Mouse (Mus musculus) MEL (cell line): Measurements from ENCODE around the gene Rnf10. TPM values are rescaled to one million over a fixed set of nuclear protein-coding genes. Genes with fewer than 3 reads are reported as not detected.

Source experiments
- DNase-seq: peaks from one replicate; pipeline ENCODE4 v3.0.0; 2011; ENCODE audit warnings: low read depth, low spot score
- H3K27ac ChIP-seq: 2 replicates; pipeline ENCODE4 v1.5.1; 2012; ENCODE audit warnings: low read depth, mild to moderate bottlenecking, control low read depth, low read length, moderate library complexity; ENCODE audit not compliant: control insufficient read depth
- H3K27me3 ChIP-seq, 2 experiments: fragments of 150-350 bp in 1 of 2; sonication (generic) in 1 of 2; 2 replicates each; pipeline ENCODE4 v1.6.1; 2012; ENCODE audit warnings: low read length in 2 of 2, mild to moderate bottlenecking in 2 of 2, improper control_type of control experiment in 1 of 2, moderate library complexity in 1 of 2; ENCODE audit not compliant: insufficient read depth in 2 of 2, control insufficient read depth in 1 of 2
- H3K36me3 ChIP-seq, 2 experiments: 2 replicates each; pipeline ENCODE4 v1.6.1; 2012 to 2014; ENCODE audit warnings: low read length in 2 of 2, improper control_type of control experiment in 1 of 2, inconsistent platforms in 1 of 2, mild to moderate bottlenecking in 1 of 2; ENCODE audit not compliant: insufficient read depth in 2 of 2, control insufficient read depth in 1 of 2
- H3K4me1 ChIP-seq, 2 experiments: fragments of 150-350 bp in 1 of 2; sonication (generic) in 1 of 2; 2 replicates each; pipeline ENCODE4 v1.6.1; 2012; ENCODE audit warnings: low read length in 2 of 2, improper control_type of control experiment in 1 of 2, mild to moderate bottlenecking in 1 of 2; ENCODE audit not compliant: insufficient read depth in 2 of 2, control insufficient read depth in 1 of 2
- H3K4me3 ChIP-seq, 2 experiments: fragments of 150-350 bp in 1 of 2; sonication (generic) in 1 of 2; 2 replicates each; pipeline ENCODE4 v1.5.1; 2012; ENCODE audit warnings: low read depth in 2 of 2, low read length in 2 of 2, mild to moderate bottlenecking in 2 of 2, moderate library complexity in 2 of 2, control low read depth in 1 of 2, improper control_type of control experiment in 1 of 2; ENCODE audit not compliant: control insufficient read depth in 1 of 2, insufficient read depth in 1 of 2
- H3K79me2 ChIP-seq: 2 replicates; pipeline ENCODE4 v1.6.1; 2012; ENCODE audit warnings: mild to moderate bottlenecking, low read length, moderate library complexity; ENCODE audit not compliant: control insufficient read depth, poor library complexity, insufficient read depth
- H3K9ac ChIP-seq: 2 replicates; pipeline ENCODE4 v1.6.1; 2012; ENCODE audit warnings: low read depth, mild to moderate bottlenecking, control low read depth, low read length, moderate library complexity; ENCODE audit not compliant: control insufficient read depth, poor library complexity, severe bottlenecking
- H3K9me3 ChIP-seq: fragments of 150-350 bp; sonication (generic); replicated peaks from 2 replicates; pipeline ENCODE4 v1.6.1; 2012; ENCODE audit warnings: mild to moderate bottlenecking, low read length, improper control_type of control experiment, moderate library complexity; ENCODE audit not compliant: insufficient read depth
- BHLHE40 ChIP-seq: IDR thresholded peaks from 2 replicates; pipeline ENCODE4 v1.6.1; 2012; ENCODE audit warnings: low read depth, mild to moderate bottlenecking, inconsistent platforms, low read length, improper control_type of control experiment, borderline replicate concordance
- CHD1 ChIP-seq: IDR thresholded peaks from 2 replicates; pipeline ENCODE4 v1.6.1; 2012; ENCODE audit warnings: low read depth, mild to moderate bottlenecking, inconsistent platforms, low read length, improper control_type of control experiment
- CTCF ChIP-seq, 3 experiments: IDR thresholded peaks in 2 of 3; conservative IDR thresholded peaks in 1 of 3; 2 replicates each; pipeline ENCODE4 v1.5.1; 2011 to 2012; ENCODE audit warnings: low read length in 3 of 3, low read depth in 2 of 3, mild to moderate bottlenecking in 2 of 3, improper control_type of control experiment in 1 of 3, inconsistent platforms in 1 of 3, mixed read lengths in 1 of 3, moderate library complexity in 1 of 3; ENCODE audit not compliant: control insufficient read depth in 1 of 3, insufficient read depth in 1 of 3, poor library complexity in 1 of 3, severe bottlenecking in 1 of 3
- E2F4 ChIP-seq: IDR thresholded peaks from 2 replicates; pipeline ENCODE4 v1.6.1; 2011; ENCODE audit warnings: low read depth, low read length, improper control_type of control experiment, borderline replicate concordance
- EP300 ChIP-seq, 2 experiments: IDR thresholded peaks; 2 replicates each; pipeline ENCODE4 v1.6.1; 2011; ENCODE audit warnings: improper control_type of control experiment in 2 of 2, low read length in 2 of 2, low read depth in 1 of 2, mild to moderate bottlenecking in 1 of 2
- GABPA ChIP-seq: IDR thresholded peaks from 2 replicates; pipeline ENCODE4 v1.6.1; 2012; ENCODE audit warnings: low read depth, mild to moderate bottlenecking, inconsistent platforms, low read length, improper control_type of control experiment, moderate library complexity
- HCFC1 ChIP-seq: IDR thresholded peaks from 2 replicates; pipeline ENCODE4 v1.6.1; 2012; ENCODE audit warnings: low read depth, mild to moderate bottlenecking, inconsistent platforms, low read length, improper control_type of control experiment, moderate library complexity
- KAT2A ChIP-seq: conservative IDR thresholded peaks from 2 replicates; pipeline ENCODE4 v1.6.1; 2012; ENCODE audit warnings: low read depth, low read length, improper control_type of control experiment, inconsistent platforms
- MAFK ChIP-seq: IDR thresholded peaks from 2 replicates; pipeline ENCODE4 v1.6.1; 2011; ENCODE audit warnings: low read depth, mild to moderate bottlenecking, low read length, improper control_type of control experiment, borderline replicate concordance
- MAX ChIP-seq: IDR thresholded peaks from 2 replicates; pipeline ENCODE4 v1.6.1; 2011; ENCODE audit warnings: low read length, improper control_type of control experiment
- MAZ ChIP-seq: IDR thresholded peaks from 2 replicates; pipeline ENCODE4 v1.6.1; 2012; ENCODE audit warnings: low read depth, mild to moderate bottlenecking, inconsistent platforms, low read length, improper control_type of control experiment
- MEF2A ChIP-seq: IDR thresholded peaks from 2 replicates; pipeline ENCODE4 v1.6.1; 2014; ENCODE audit warnings: low read depth, mild to moderate bottlenecking, inconsistent platforms, low read length, improper control_type of control experiment; ENCODE audit not compliant: poor library complexity, insufficient replicate concordance, severe bottlenecking; ENCODE audit errors: extremely low read depth
- MYC ChIP-seq: IDR thresholded peaks from 2 replicates; pipeline ENCODE4 v1.6.1; 2011; ENCODE audit warnings: low read depth, mild to moderate bottlenecking, low read length, improper control_type of control experiment, moderate library complexity
- NELFE ChIP-seq: IDR thresholded peaks from 2 replicates; pipeline ENCODE4 v1.6.1; 2011; ENCODE audit warnings: low read depth, low read length, improper control_type of control experiment
- POLR2AphosphoS2 ChIP-seq: IDR thresholded peaks from 2 replicates; pipeline ENCODE4 v1.6.1; 2011; ENCODE audit warnings: low read length, improper control_type of control experiment
- RCOR1 ChIP-seq: IDR thresholded peaks from 2 replicates; pipeline ENCODE4 v1.6.1; 2012; ENCODE audit warnings: low read depth, mild to moderate bottlenecking, inconsistent platforms, low read length, improper control_type of control experiment
- TBP ChIP-seq: IDR thresholded peaks from 2 replicates; pipeline ENCODE4 v1.8.0; 2011; ENCODE audit warnings: low read depth, low read length, improper control_type of control experiment
- USF1 ChIP-seq: IDR thresholded peaks from 2 replicates; pipeline ENCODE4 v1.6.1; 2014; ENCODE audit warnings: low read depth, mild to moderate bottlenecking, inconsistent platforms, low read length, improper control_type of control experiment, moderate library complexity
- ZKSCAN1 ChIP-seq: IDR thresholded peaks from 2 replicates; pipeline ENCODE4 v1.6.1; 2012; ENCODE audit warnings: low read depth, mild to moderate bottlenecking, inconsistent platforms, low read length, improper control_type of control experiment, moderate library complexity
- ZNF384 ChIP-seq: IDR thresholded peaks from 2 replicates; pipeline ENCODE4 v1.6.1; 2012; ENCODE audit warnings: low read depth, mild to moderate bottlenecking, inconsistent platforms, low read length, improper control_type of control experiment
- polyA plus RNA-seq, 2 experiments: library from polyadenylated mRNA; stranded (reverse) in 1 of 2; unstranded in 1 of 2; fragments of >175 nt in 1 of 2; fragments of >200 nt in 1 of 2; gene quantifications; 2 replicates each; pipeline versions ENCODE4 v1.2.1 to v1.2.4; 2012; ENCODE audit warnings: low replicate concordance in 2 of 2, low read depth in 1 of 2; ENCODE audit not compliant: insufficient read length in 2 of 2, insufficient read depth in 1 of 2, missing spikeins in 1 of 2
- total RNA-seq: library from RNA; depleted of rRNA; stranded (reverse); fragments of 300-350 nt; gene quantifications from 2 replicates; pipeline ENCODE4 v1.2.3, GENCODE M21; 2012

The Rnf10 gene
- total and polyA plus RNA-seq, 3 experiments = 44.4 to 254 (median 165) TPM

GRCm38 (mm10) chr5:115207892-115208291 lies 64.8 kb downstream of the Rnf10 start:
- no peak overlapping the region for H3K27ac ChIP-seq
- peaks cover 0 to 26% of the 10 kb centered on the region in 2 experiments; a peak in 2 of 4 replicates for H3K4me1 ChIP-seq
- H3K4me3 ChIP-seq = no peak overlapping the region
- H3K9me3 ChIP-seq = no peaks in the 10 kb centered on the region
- TF ChIP-seq MEF2A (no peak), KAT2A (no peak), USF1 (no peak), MYC (no peak), NELFE (no peak), POLR2AphosphoS2 (no peak), MAFK (no peak), GABPA (no peak), RCOR1 (no peak), HCFC1 (no peak), TBP (no peak), ZKSCAN1 (no peak), MAZ (no peak), E2F4 (no peak), BHLHE40 (no peak), MAX (no peak), EP300 (IDR thresholded peaks at IDR 0.05; ENCODE audit: low read depth in 1 of 2, low read length in 2 of 2) (no peak), CHD1 (no peak), ZNF384 (no peak)
- peaks cover 0 to 6% of the 10 kb centered on the region in 2 experiments; a peak in 2 of 4 replicates for H3K36me3 ChIP-seq
- no peak overlapping the region for H3K9ac ChIP-seq
- no peaks in the 10 kb centered on the region for H3K27me3 ChIP-seq
- no peak for DNase-seq
- H3K79me2 ChIP-seq = no peaks in the 10 kb centered on the region

GRCm38 (mm10) chr5:115207244-115207643 lies 65.5 kb downstream of the Rnf10 start:
- H3K9ac ChIP-seq = no peak overlapping the region
- peak in 2 of 3 experiments; percentile 27 to 29; a peak in 3 of 6 replicates for TF ChIP-seq CTCF (IDR thresholded peaks at IDR 0.05 in 2 of 3, conservative IDR thresholded peaks at IDR 0.05 in 1 of 3; ENCODE audit: control insufficient read depth in 1 of 3, insufficient read depth in 1 of 3, low read depth in 2 of 3, low read length in 3 of 3, poor library complexity in 1 of 3, severe bottlenecking in 1 of 3)
- no peak for TF ChIP-seq NELFE

More at GRCm38 (mm10) chr5:115207244-115207643, 65.5 kb downstream of the Rnf10 start:
- no peaks in the 10 kb centered on the region for H3K27me3 ChIP-seq
- no peaks in the 10 kb centered on the region for H3K9me3 ChIP-seq
- H3K4me3 ChIP-seq = no peak overlapping the region
- peaks cover 0 to 8% of the 10 kb centered on the region in 2 experiments; a peak in 2 of 4 replicates for H3K36me3 ChIP-seq
- no peak overlapping the region for H3K27ac ChIP-seq
- H3K79me2 ChIP-seq = no peaks in the 10 kb centered on the region
- no peak for DNase-seq
- peaks cover 0 to 29% of the 10 kb centered on the region in 2 experiments; a peak in 2 of 4 replicates for H3K4me1 ChIP-seq
